Mouse (Mus musculus) intestine, embryonic 15.5 days (tissue): ENCODE data around the gene Sestd1. TPM values are rescaled to one million over a fixed set of nuclear protein-coding genes. Genes with fewer than 3 reads are reported as not detected.

Experiments
- ATAC-seq: fragments of 200-750 bp; cut with Nextera tagmentation; 2 replicates; pipeline ENCODE4 v1.8.0; 2017; ENCODE audit warnings: moderate TSS enrichment, moderate library complexity
- H3K27ac ChIP-seq: fragments of 300-500 bp; sonication (generic); 2 replicates; pipeline ENCODE4 v1.5.1; 2015; ENCODE audit warnings: mild to moderate bottlenecking, inconsistent platforms
- H3K27me3 ChIP-seq: fragments of 300-500 bp; sonication (generic); replicated peaks from 2 replicates; pipeline ENCODE4 v1.6.1; 2015; ENCODE audit warnings: inconsistent platforms
- H3K36me3 ChIP-seq: fragments of 300-500 bp; sonication (generic); 2 replicates; pipeline ENCODE4 v1.6.1; 2015; ENCODE audit warnings: inconsistent platforms
- H3K4me1 ChIP-seq: fragments of 300-500 bp; sonication (generic); replicated peaks from 2 replicates; pipeline ENCODE4 v1.6.1; 2015; ENCODE audit warnings: inconsistent platforms
- H3K4me2 ChIP-seq: fragments of 300-500 bp; sonication (generic); replicated peaks from 2 replicates; pipeline ENCODE4 v1.6.1; 2015; ENCODE audit warnings: mild to moderate bottlenecking, inconsistent platforms
- H3K4me3 ChIP-seq: fragments of 300-500 bp; sonication (generic); replicated peaks from 2 replicates; pipeline ENCODE4 v1.5.1; 2015; ENCODE audit warnings: inconsistent platforms
- H3K9ac ChIP-seq: fragments of 300-500 bp; sonication (generic); 2 replicates; pipeline ENCODE4 v1.6.1; 2015; ENCODE audit warnings: inconsistent platforms
- H3K9me3 ChIP-seq: fragments of 300-500 bp; sonication (generic); 2 replicates; pipeline ENCODE4 v1.6.1; 2016; ENCODE audit warnings: inconsistent platforms
- WGBS: fragments of 180-500 bp; shearing (Covaris S2); methylation state at CpG from one replicate; pipeline ENCODE4 v1.1.7; 2015; 5-methylcytosine and 5-hydroxymethylcytosine counted together
- polyA plus RNA-seq: library from polyadenylated mRNA; unstranded; fragments of >200 nt; fragmentation: Nextera tagmentation; extraction: Ambion mirVana; gene quantifications from 2 replicates; pipeline ENCODE4 v1.2.1, GENCODE M21; 2015

Sestd1 gene
- polyA plus RNA-seq, 1 experiment from 2014 or later, result 17.3 TPM

DNA sequence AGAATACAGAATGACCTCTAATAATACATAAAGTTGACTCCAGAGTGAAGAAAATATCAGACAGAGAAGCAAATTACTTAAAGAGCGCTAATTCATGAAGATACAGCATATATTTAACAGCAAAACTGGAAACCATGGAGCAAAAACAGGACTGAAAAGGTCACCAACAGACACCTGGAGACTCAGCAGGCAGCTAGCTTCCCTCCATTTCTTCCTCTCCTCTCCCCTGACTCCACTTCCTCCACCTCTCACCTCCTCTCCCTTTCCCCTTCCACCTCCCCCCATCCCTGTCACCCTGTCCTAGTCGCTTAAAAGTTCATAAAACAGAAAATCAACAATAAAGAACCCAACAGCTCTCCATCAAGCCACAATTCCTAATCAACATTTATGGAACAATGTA is 13.5 kb downstream of the Sestd1 start:
- Histone ChIP-seq H3K36me3 (no peaks in the 10 kb centered on the region), H3K4me3 (no peak overlapping the region), H3K27ac (no peak overlapping the region), H3K27me3 (no peaks in the 10 kb centered on the region), H3K4me2 (no peak overlapping the region), H3K9me3 (no peaks in the 10 kb centered on the region), H3K4me1 (peaks cover 37% of the 10 kb centered on the region), H3K9ac (no peak overlapping the region)
- 84% methylated on average over 2 of the region's 2 CpGs for WGBS
- ATAC-seq, result no peak

DNA sequence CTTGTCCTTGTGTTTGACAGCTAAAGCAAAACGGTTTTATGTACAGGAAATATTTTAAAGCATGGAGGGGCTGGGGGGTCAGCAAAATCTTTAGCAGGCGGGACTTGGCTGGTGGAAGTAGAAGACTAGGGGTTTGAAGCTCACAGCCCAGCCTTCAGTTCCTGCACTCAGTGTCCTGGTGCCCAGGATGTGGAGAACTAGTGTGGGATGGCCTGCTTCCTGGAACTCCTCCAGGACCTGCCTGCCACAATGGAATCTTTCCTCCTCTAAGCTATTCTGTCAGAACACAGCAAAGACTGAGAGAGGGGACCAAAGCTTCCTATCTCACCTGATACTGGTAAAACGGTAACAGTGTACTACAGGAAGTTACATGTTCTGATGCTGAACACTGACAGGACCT is 14.4 kb downstream of the Sestd1 start:
- no peaks in the 10 kb centered on the region for H3K36me3 ChIP-seq
- H3K4me3 ChIP-seq, result no peak overlapping the region
- H3K27me3 ChIP-seq, result no peaks in the 10 kb centered on the region
- peaks cover 35% of the 10 kb centered on the region for H3K4me1 ChIP-seq
- no peak for ATAC-seq
- H3K9ac ChIP-seq, result no peak overlapping the region
- H3K27ac ChIP-seq, result peak overlapping the region; percentile 51
- WGBS, result 52% methylated on average over 3 of the region's 3 CpGs
- H3K9me3 ChIP-seq, result no peaks in the 10 kb centered on the region
- no peak overlapping the region for H3K4me2 ChIP-seq

DNA sequence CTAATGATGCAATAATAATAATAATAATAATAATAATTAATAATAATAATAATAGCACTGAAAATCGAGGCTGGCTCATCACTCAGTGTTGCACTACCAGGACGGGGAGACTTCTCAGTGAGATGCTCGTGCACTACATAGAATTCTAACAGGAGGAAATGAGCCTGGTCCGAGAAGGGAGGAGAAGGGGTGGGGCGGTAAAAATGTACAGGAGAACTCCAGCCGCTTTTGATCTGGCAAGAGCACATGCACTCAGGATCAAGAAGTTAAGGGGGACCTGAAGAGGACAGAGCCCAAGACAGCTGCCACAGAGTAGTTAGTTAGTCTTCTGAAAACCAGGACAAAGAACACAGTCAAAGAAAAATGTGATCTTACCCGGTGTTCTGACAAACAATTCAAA is 15.1 kb downstream of the Sestd1 start:
- Histone ChIP-seq H3K4me3 (no peak overlapping the region), H3K9me3 (no peaks in the 10 kb centered on the region), H3K9ac (no peak overlapping the region), H3K27me3 (no peaks in the 10 kb centered on the region), H3K4me2 (no peak overlapping the region), H3K4me1 (peaks cover 33% of the 10 kb centered on the region), H3K36me3 (no peaks in the 10 kb centered on the region), H3K27ac (no peak overlapping the region)
- 44% methylated on average over 7 of the region's 7 CpGs for WGBS
- no peak for ATAC-seq

DNA sequence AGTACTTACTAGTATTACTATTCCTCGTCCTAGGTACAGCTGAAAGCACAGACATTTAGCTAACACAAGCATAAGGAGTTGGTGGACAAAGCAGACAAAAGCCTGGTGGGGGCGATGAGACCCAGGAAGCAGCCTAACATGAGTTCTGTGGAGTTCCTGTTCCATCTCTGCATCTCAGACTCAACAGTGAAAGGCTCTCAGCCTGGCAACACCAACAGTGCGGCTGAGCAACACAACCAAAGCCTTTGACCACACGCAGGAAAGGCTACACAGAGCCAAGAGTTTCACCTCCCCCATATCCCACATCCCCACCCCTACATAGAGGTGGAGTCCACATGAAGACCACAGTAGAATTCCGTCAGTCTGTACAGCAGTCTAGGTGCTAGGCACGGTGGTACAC is 15.8 kb downstream of the Sestd1 start:
- Histone ChIP-seq H3K9me3 (no peaks in the 10 kb centered on the region), H3K27ac (no peak overlapping the region), H3K4me3 (no peak overlapping the region), H3K9ac (no peak overlapping the region), H3K36me3 (no peaks in the 10 kb centered on the region), H3K4me2 (no peak overlapping the region), H3K4me1 (peaks cover 28% of the 10 kb centered on the region), H3K27me3 (no peaks in the 10 kb centered on the region)
- WGBS, result 81% methylated on average over 6 of the region's 6 CpGs
- no peak for ATAC-seq

DNA sequence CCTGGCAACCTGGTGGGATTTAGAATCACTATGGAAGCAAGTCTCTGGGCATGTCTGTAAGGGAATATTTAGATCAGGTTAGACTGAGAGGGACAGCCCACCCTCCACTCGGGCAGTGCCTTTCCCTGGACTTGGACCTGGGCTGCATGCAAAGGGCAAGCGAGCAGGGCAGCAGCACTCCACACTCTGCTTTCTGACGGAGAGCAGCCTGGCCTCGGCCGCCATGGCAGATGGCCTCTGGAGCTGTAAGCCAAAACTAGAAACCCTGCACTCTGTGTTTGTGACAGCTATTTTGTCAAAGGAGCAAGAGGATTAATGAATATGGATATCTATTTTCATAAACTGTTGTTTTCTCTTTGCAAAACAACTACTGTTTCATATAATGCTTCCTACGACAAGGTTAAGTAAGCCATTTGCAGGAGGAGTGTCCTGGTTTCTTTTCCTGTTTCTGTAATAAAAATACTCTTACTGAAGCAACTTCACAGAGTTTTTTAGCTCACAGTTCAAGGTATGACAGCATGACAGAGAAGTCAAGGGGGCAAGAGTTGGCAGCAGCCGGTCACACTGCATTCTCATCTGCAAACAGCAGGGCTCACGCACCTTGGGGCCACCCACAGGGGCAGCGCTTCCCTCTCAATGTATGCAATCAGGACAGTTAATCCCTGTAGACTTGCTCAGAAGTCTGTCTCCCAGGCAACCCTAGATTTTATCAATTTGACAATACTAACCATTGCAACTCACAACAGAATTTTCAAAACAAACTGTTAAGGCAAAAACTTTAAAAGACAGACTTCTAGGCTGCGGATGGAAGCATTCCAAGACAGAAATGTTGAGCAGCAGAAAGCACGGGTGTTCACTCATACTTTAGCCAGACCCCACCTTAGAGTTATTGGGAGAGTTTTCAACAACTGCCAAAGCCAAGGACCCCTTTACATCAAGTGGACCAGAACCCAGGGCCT is 16.6 kb downstream of the Sestd1 start:
- no peak overlapping the region for H3K9ac ChIP-seq
- peak; percentile 66 for ATAC-seq
- no peaks in the 10 kb centered on the region for H3K9me3 ChIP-seq
- H3K4me1 ChIP-seq, result peaks cover 20% of the 10 kb centered on the region
- no peak overlapping the region for H3K4me3 ChIP-seq
- H3K36me3 ChIP-seq, result no peaks in the 10 kb centered on the region
- H3K27me3 ChIP-seq, result no peaks in the 10 kb centered on the region
- no peak overlapping the region for H3K27ac ChIP-seq
- no peak overlapping the region for H3K4me2 ChIP-seq
- 45% methylated on average over 11 of the region's 11 CpGs for WGBS

DNA sequence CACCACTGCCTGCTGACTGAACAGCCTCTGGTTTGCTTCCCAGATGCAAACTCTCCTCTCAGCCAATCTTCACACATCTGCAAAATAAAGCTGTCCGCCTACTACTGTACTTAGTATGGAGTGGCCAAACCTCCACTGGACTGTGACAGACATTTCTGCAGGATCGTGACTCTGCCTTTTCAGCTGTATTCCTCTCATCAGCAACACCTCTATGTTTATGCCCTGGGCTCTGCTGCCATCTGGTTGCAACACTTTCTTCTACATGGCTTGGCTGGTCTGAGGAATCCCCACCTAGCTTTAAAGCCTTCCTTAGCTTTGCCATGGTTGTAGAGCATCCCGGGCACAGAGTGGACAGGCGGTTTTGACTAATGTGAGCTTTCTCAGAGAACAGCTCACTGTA is 20.3 kb downstream of the Sestd1 start:
- Histone ChIP-seq H3K9me3 (no peaks in the 10 kb centered on the region), H3K4me1 (peaks cover 10% of the 10 kb centered on the region; the same call in 1 of the 2 replicates), H3K36me3 (peaks cover 2% of the 10 kb centered on the region; the same call in 1 of the 2 replicates), H3K4me2 (no peak overlapping the region), H3K4me3 (no peak overlapping the region), H3K27me3 (no peaks in the 10 kb centered on the region), H3K27ac (no peak overlapping the region), H3K9ac (no peak overlapping the region)
- ATAC-seq, result no peak
- WGBS, result 81% methylated on average over 4 of the region's 4 CpGs

DNA sequence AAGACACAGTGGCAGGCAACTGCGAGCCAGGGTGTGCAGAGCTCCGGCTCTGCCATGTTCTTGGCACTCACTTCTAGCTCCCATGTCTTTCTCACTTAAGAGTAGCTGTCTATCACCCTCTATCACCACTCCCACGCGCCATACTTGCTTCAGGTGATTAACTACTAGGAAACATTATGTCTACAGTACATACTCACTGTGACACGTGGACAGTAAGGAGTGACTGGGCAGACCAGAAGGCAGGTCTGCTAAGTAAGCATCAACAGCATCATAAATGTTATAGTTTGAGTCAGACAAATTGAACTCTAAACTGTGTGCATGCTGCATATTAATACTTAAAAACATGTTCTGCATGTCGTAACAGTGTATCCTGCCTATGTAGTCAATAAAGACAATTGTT is 27.2 kb downstream of the Sestd1 start:
- no peak overlapping the region for H3K4me2 ChIP-seq
- H3K4me3 ChIP-seq, result no peak overlapping the region
- no peak overlapping the region for H3K9ac ChIP-seq
- no peak for ATAC-seq
- H3K4me1 ChIP-seq, result no peaks in the 10 kb centered on the region
- H3K9me3 ChIP-seq, result no peaks in the 10 kb centered on the region
- peaks cover 3% of the 10 kb centered on the region; the same call in 1 of the 2 replicates for H3K36me3 ChIP-seq
- no peak overlapping the region for H3K27ac ChIP-seq
- H3K27me3 ChIP-seq, result no peaks in the 10 kb centered on the region
- 88% methylated on average over 6 of the region's 6 CpGs for WGBS

DNA sequence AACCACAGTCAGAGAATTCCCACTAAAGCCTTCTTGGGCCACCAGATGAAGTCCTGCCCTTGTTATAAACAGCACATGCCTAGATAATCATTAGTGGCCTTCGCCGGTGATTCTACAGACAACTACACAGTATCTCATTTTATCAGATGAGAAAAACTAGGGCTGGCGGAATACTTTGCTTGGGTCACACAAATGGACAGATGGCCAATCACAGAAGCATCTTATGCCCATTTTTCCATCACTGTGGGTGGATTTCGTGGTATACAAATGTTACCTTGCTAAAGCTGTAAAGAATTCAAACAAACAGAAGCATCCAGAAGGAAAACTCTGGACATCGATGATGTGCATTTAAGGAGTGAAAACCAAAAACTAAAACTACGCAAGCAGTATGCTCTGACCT is 28.7 kb downstream of the Sestd1 start:
- H3K27ac ChIP-seq, result no peak overlapping the region
- no peak for ATAC-seq
- H3K27me3 ChIP-seq, result no peaks in the 10 kb centered on the region
- no peak overlapping the region for H3K4me2 ChIP-seq
- no peaks in the 10 kb centered on the region for H3K4me1 ChIP-seq
- no peak overlapping the region for H3K4me3 ChIP-seq
- 89% methylated on average over 6 of the region's 6 CpGs for WGBS
- no peaks in the 10 kb centered on the region for H3K9me3 ChIP-seq
- H3K9ac ChIP-seq, result no peak overlapping the region
- H3K36me3 ChIP-seq, result peaks cover 3% of the 10 kb centered on the region; the same call in 1 of the 2 replicates

DNA sequence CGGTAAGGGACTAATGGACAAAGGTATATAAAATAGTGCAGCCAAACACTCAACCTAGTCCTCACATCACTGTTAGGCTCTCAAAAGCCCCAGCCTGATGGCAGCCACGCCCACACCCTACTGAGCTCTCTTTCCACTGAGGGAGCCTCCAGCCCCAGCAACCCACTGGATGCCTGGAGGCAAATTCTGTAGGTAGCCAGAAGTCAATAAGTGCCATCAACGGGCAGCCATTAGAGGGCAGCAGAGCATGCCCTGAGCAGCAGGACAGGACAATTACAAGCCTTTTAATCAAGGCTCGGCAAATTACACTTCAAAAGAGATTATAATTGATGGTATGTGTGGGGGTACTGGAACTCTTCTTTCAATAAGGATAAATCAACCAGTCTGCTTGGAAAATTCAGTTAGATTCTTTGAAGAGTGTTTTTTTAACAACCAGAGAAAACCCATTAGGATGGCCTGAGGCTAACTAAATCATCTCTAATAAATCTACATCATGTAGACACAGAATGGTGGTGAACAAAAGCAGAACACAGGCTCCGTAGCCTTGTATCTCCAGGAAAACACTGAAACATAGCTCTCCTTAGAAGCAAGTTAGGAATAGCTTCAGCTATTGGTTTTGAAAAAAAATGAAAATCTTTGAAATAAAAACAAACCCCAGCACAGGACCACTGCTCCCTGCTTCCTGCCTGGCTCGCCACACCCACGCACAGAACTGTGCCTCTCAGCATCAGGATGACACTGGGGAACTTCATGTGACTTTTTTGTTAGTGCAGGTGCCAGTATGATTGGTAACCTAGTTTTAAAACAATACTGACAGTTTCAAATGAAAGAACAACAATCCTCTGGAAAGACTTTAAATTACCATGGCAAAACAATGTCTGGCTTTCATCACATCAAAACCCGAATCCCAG is 30.4 kb downstream of the Sestd1 start:
- no peak overlapping the region for H3K4me3 ChIP-seq
- H3K4me1 ChIP-seq, result no peaks in the 10 kb centered on the region
- 35% methylated on average over 8 of the region's 8 CpGs for WGBS
- no peaks in the 10 kb centered on the region for H3K27me3 ChIP-seq
- ATAC-seq, result peak; percentile 69
- H3K9ac ChIP-seq, result no peak overlapping the region
- H3K9me3 ChIP-seq, result no peaks in the 10 kb centered on the region
- H3K36me3 ChIP-seq, result no peaks in the 10 kb centered on the region
- no peak overlapping the region for H3K4me2 ChIP-seq
- H3K27ac ChIP-seq, result no peak overlapping the region

DNA sequence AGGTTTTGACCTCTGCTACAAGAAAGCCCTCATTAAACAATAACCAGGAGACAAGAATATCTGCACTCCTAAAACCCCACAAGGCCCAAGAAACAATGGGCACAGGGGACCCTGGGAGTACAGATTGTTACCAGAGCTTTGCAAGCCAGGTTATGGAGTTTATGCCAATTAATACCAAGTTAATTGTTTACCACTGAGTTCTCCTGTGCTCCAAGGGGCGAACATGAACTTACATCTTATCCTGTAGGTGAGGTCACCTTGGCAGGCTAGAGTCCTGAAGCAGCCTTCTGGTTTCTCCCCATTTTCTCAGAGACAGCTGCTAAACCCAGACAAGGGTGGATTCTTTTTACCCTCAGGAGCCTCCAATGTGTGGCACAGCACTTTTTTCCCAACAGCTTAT is 32.0 kb downstream of the Sestd1 start:
- no peaks in the 10 kb centered on the region for H3K9me3 ChIP-seq
- no peak overlapping the region for H3K27ac ChIP-seq
- no peaks in the 10 kb centered on the region for H3K27me3 ChIP-seq
- no peaks in the 10 kb centered on the region for H3K36me3 ChIP-seq
- no peak overlapping the region for H3K9ac ChIP-seq
- WGBS, result 89% methylated on average over 1 of the region's 1 CpGs
- no peak overlapping the region for H3K4me3 ChIP-seq
- ATAC-seq, result no peak
- no peaks in the 10 kb centered on the region for H3K4me1 ChIP-seq
- no peak overlapping the region for H3K4me2 ChIP-seq

DNA sequence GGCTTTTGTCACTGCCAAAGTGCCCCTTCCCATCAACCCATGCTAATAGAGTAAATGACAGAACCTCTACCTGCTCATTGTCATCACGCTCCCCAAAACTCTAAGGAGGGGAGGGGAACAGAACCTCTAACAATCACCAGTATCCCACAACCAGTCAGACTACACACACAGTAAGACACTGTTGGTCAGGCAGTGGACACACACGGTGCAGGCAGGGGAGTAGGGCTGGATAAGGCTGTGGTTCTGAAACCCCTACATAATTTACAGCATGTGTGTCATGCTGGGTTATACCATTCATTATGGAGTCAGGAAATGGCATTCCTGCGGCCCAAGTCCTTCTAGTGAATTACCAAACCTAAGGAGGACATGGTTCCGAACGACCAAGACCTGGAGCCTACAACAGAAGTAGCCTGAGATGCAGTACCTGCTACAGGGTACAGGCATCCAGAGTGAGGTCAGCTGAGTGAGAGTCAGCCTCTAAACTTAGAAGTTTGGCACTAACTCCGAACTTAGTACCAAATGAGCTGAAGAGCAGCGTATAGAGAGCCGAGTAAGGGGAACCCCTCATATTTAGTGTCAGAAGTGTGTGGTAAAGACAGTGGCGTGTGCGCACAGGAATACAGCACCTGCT is 33.1 kb downstream of the Sestd1 start:
- ATAC-seq, result no peak
- no peak overlapping the region for H3K4me2 ChIP-seq
- 80% methylated on average over 10 of the region's 10 CpGs for WGBS
- H3K4me1 ChIP-seq, result no peaks in the 10 kb centered on the region
- H3K36me3 ChIP-seq, result no peaks in the 10 kb centered on the region
- no peaks in the 10 kb centered on the region for H3K27me3 ChIP-seq
- H3K4me3 ChIP-seq, result no peak overlapping the region
- H3K27ac ChIP-seq, result no peak overlapping the region
- no peaks in the 10 kb centered on the region for H3K9me3 ChIP-seq
- no peak overlapping the region for H3K9ac ChIP-seq

DNA sequence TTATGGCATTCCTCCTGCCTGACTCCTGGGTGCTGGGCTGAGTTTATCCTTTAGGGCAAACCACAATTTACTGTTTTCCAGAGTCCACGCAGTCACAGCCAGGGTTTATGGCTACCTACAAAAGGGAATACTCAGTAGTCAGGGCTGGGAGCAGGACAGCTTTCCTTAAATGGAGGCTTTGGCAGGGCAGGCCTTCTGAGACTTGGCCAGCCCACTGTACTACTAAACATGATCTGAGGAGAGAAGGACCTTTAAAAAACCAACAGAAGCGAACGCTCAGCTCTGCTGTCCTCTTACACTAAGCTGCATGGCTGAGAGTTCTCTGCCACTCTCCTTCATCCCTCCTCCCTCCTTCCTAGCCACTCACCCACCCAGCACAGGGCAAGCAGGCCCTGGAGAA is 34.6 kb downstream of the Sestd1 start:
- no peaks in the 10 kb centered on the region for H3K4me1 ChIP-seq
- H3K9ac ChIP-seq, result no peak overlapping the region
- no peak overlapping the region for H3K4me2 ChIP-seq
- H3K4me3 ChIP-seq, result no peak overlapping the region
- H3K9me3 ChIP-seq, result no peaks in the 10 kb centered on the region
- WGBS, result 47% methylated on average over 3 of the region's 3 CpGs
- ATAC-seq, result no peak
- no peaks in the 10 kb centered on the region for H3K27me3 ChIP-seq
- no peak overlapping the region for H3K27ac ChIP-seq
- H3K36me3 ChIP-seq, result no peaks in the 10 kb centered on the region
